Mouse (Mus musculus) limb, embryonic 14.5 days (tissue): ENCODE data around the gene Flt1. TPM values are rescaled to one million over a fixed set of nuclear protein-coding genes. Genes with fewer than 3 reads are reported as not detected.

ENCODE experiments used
- ATAC-seq: fragments of 200-750 bp; cut with Nextera tagmentation; 2 replicates; pipeline ENCODE4 v1.8.0; 2017; ENCODE audit warnings: low read depth, moderate number of reproducible peaks, moderate TSS enrichment; ENCODE audit not compliant: low FRiP score
- DNase-seq: peaks from one replicate; pipeline ENCODE4 v3.0.0-alpha.2; 2015; ENCODE audit warnings: low spot score
- H3K27ac ChIP-seq: fragments of 300-500 bp; sonication (generic); replicated peaks from 2 replicates; pipeline ENCODE4 v1.5.1; 2014; ENCODE audit warnings: low read depth, mild to moderate bottlenecking, low read length, moderate library complexity, mixed read lengths
- H3K27me3 ChIP-seq: fragments of 300-500 bp; sonication (generic); 2 replicates; pipeline ENCODE4 v1.6.1; 2014; ENCODE audit warnings: low read length, mixed read lengths; ENCODE audit not compliant: control insufficient read depth, insufficient read depth
- H3K36me3 ChIP-seq: fragments of 300-500 bp; sonication (generic); 2 replicates; pipeline ENCODE4 v1.6.1; 2014; ENCODE audit warnings: mild to moderate bottlenecking, low read length, moderate library complexity, mixed read lengths; ENCODE audit not compliant: control insufficient read depth, insufficient read depth
- H3K4me1 ChIP-seq: fragments of 300-500 bp; sonication (generic); 2 replicates; pipeline ENCODE4 v1.6.1; 2014; ENCODE audit warnings: antibody characterized with exemption, low read length, mixed read lengths; ENCODE audit not compliant: control insufficient read depth, insufficient read depth
- H3K4me2 ChIP-seq: fragments of 300-500 bp; sonication (generic); replicated peaks from 2 replicates; pipeline ENCODE4 v1.6.1; 2014; ENCODE audit warnings: low read depth, mild to moderate bottlenecking, low read length, moderate library complexity; ENCODE audit not compliant: severe bottlenecking
- H3K4me3 ChIP-seq: fragments of 300-500 bp; sonication (generic); replicated peaks from 2 replicates; pipeline ENCODE4 v1.5.1; 2014; ENCODE audit warnings: low read length
- H3K9ac ChIP-seq: fragments of 300-500 bp; sonication (generic); 2 replicates; pipeline ENCODE4 v1.6.1; 2014; ENCODE audit warnings: mild to moderate bottlenecking, low read depth, low read length, moderate library complexity; ENCODE audit not compliant: severe bottlenecking
- H3K9me3 ChIP-seq: fragments of 300-500 bp; sonication (generic); 2 replicates; pipeline ENCODE4 v1.6.1; 2016; ENCODE audit warnings: low read length; ENCODE audit not compliant: control insufficient read depth
- POLR2A ChIP-seq: fragments of 200-500 bp; IDR thresholded peaks from 2 replicates; pipeline ENCODE4 v1.8.0; 2012; ENCODE audit warnings: inconsistent platforms, mild to moderate bottlenecking, moderate library complexity, borderline replicate concordance; ENCODE audit not compliant: insufficient read depth, insufficient read length; ENCODE audit errors: extremely low read depth
- WGBS: fragments of 180-500 bp; shearing (Covaris S2); extraction: QIAGEN DNeasy Blood & Tissue Kit; methylation state at CpG from one replicate; pipeline ENCODE4 v1.1.7; 2014; 5-methylcytosine and 5-hydroxymethylcytosine counted together
- polyA plus RNA-seq, 2 experiments: library from polyadenylated mRNA; depleted of rRNA in 1 of 2; stranded (reverse) in 1 of 2; unstranded in 1 of 2; fragments of >200 nt; fragmentation: Nextera tagmentation in 1 of 2; extraction: Ambion mirVana in 1 of 2; gene quantifications; 2 replicates each; pipeline versions ENCODE4 v1.2.1 to v1.2.3; 2012 to 2014

Gene Flt1
- polyA plus RNA-seq, 2 experiments, result 6.3 to 12.3 TPM

GRCm38 (mm10) chr5:147665381-147665780 is 60.4 kb downstream of the Flt1 start:
- ATAC-seq, result no peak
- no peaks in the 10 kb centered on the region for H3K9me3 ChIP-seq
- no peaks in the 10 kb centered on the region for H3K27me3 ChIP-seq
- no peak overlapping the region for H3K4me3 ChIP-seq
- DNase-seq, result no peak
- 91% methylated on average over 9 of the region's 9 CpGs for WGBS
- H3K4me1 ChIP-seq, result no peaks in the 10 kb centered on the region
- H3K36me3 ChIP-seq, result no peaks in the 10 kb centered on the region
- H3K27ac ChIP-seq, result no peak overlapping the region
- no peak overlapping the region for H3K4me2 ChIP-seq
- no peak for TF ChIP-seq POLR2A
- no peak overlapping the region for H3K9ac ChIP-seq

- H3K27ac ChIP-seq, result no peak overlapping the region
- H3K4me3 ChIP-seq, result no peak overlapping the region
- H3K4me1 ChIP-seq, result no peaks in the 10 kb centered on the region
- H3K9me3 ChIP-seq, result no peaks in the 10 kb centered on the region
- no peaks in the 10 kb centered on the region for H3K27me3 ChIP-seq
- no peak overlapping the region for H3K9ac ChIP-seq
- H3K36me3 ChIP-seq, result no peaks in the 10 kb centered on the region
- no peak for ATAC-seq
- no peak for TF ChIP-seq POLR2A
- WGBS, result 69% methylated on average over 7 of the region's 7 CpGs
- no peak overlapping the region for H3K4me2 ChIP-seq
- no peak for DNase-seq
Measured at GRCm38 (mm10) chr5:147659909-147660308, 65.9 kb downstream of the Flt1 start.

GRCm38 (mm10) chr5:147657882-147658855 is 67.6 kb downstream of the Flt1 start:
- Histone ChIP-seq H3K27me3 (no peaks in the 10 kb centered on the region), H3K9me3 (no peaks in the 10 kb centered on the region), H3K9ac (no peak overlapping the region), H3K27ac (no peak overlapping the region), H3K4me1 (no peaks in the 10 kb centered on the region), H3K4me3 (no peak overlapping the region), H3K36me3 (no peaks in the 10 kb centered on the region), H3K4me2 (no peak overlapping the region)
- ATAC-seq (no peak), DNase-seq (no peak)
- no peak for TF ChIP-seq POLR2A
- WGBS, result 73% methylated on average over 17 of the region's 17 CpGs

- H3K4me1 ChIP-seq, result no peaks in the 10 kb centered on the region
- no peak overlapping the region for H3K4me3 ChIP-seq
- DNase-seq (no peak), ATAC-seq (no peak)
- no peaks in the 10 kb centered on the region for H3K27me3 ChIP-seq
- H3K27ac ChIP-seq, result no peak overlapping the region
- no peaks in the 10 kb centered on the region for H3K36me3 ChIP-seq
- WGBS, result 83% methylated on average over 7 of the region's 7 CpGs
- no peak for TF ChIP-seq POLR2A
- no peak overlapping the region for H3K4me2 ChIP-seq
- no peak overlapping the region for H3K9ac ChIP-seq
- H3K9me3 ChIP-seq, result no peaks in the 10 kb centered on the region
Measured at GRCm38 (mm10) chr5:147655761-147656160, 70.0 kb downstream of the Flt1 start.

GRCm38 (mm10) chr5:147651233-147651632 is 74.6 kb downstream of the Flt1 start:
- no peak overlapping the region for H3K27ac ChIP-seq
- no peak overlapping the region for H3K4me3 ChIP-seq
- H3K36me3 ChIP-seq, result no peaks in the 10 kb centered on the region
- no peak overlapping the region for H3K9ac ChIP-seq
- no peak for DNase-seq
- 83% methylated on average over 14 of the region's 14 CpGs for WGBS
- no peak for TF ChIP-seq POLR2A
- no peak overlapping the region for H3K4me2 ChIP-seq
- no peaks in the 10 kb centered on the region for H3K27me3 ChIP-seq
- ATAC-seq, result no peak
- H3K9me3 ChIP-seq, result no peaks in the 10 kb centered on the region
- H3K4me1 ChIP-seq, result no peaks in the 10 kb centered on the region
